Mouse (Mus musculus) heart, embryonic 10.5 days (tissue): ENCODE measurements around the gene Pbxip1. TPM values are rescaled to one million over a fixed set of nuclear protein-coding genes. Genes with fewer than 3 reads are reported as not detected.

Experiments
- DNase-seq: peaks from one replicate; pipeline ENCODE4 v3.0.0-alpha.2; 2017; ENCODE audit warnings: low spot score
- H3K27ac ChIP-seq: fragments of 300-500 bp; sonication (generic); 2 replicates; pipeline ENCODE4 v1.5.1; 2016; ENCODE audit warnings: mild to moderate bottlenecking
- H3K27me3 ChIP-seq: fragments of 300-500 bp; sonication (generic); 2 replicates; pipeline ENCODE4 v1.6.1; 2016; ENCODE audit warnings: mild to moderate bottlenecking; ENCODE audit not compliant: poor library complexity, insufficient read depth, severe bottlenecking
- H3K36me3 ChIP-seq: fragments of 300-500 bp; sonication (generic); 2 replicates; pipeline ENCODE4 v1.6.1; 2016; ENCODE audit warnings: mild to moderate bottlenecking, moderate library complexity
- H3K4me1 ChIP-seq: fragments of 300-500 bp; sonication (generic); 2 replicates; pipeline ENCODE4 v1.6.1; 2016; ENCODE audit warnings: mild to moderate bottlenecking
- H3K4me3 ChIP-seq: fragments of 300-500 bp; sonication (generic); 2 replicates; pipeline ENCODE4 v1.5.1; 2016; ENCODE audit warnings: mild to moderate bottlenecking, moderate library complexity
- H3K9me3 ChIP-seq: fragments of 300-500 bp; sonication (generic); 2 replicates; pipeline ENCODE4 v1.6.1; 2016; ENCODE audit warnings: mild to moderate bottlenecking, moderate library complexity
- WGBS: fragments of 180-500 bp; shearing (Covaris S2); methylation state at CpG from one replicate; pipeline ENCODE4 v1.1.7; 2016; 5-methylcytosine and 5-hydroxymethylcytosine counted together
- polyA plus RNA-seq: library from polyadenylated mRNA; unstranded; fragments of >200 nt; fragmentation: Nextera tagmentation; extraction: Ambion mirVana; gene quantifications from 2 replicates; pipeline ENCODE4 v1.2.1, GENCODE M21; 2016

The Pbxip1 gene
- polyA plus RNA-seq, 1 experiment from 2014 or later = 46.5 TPM

DNA sequence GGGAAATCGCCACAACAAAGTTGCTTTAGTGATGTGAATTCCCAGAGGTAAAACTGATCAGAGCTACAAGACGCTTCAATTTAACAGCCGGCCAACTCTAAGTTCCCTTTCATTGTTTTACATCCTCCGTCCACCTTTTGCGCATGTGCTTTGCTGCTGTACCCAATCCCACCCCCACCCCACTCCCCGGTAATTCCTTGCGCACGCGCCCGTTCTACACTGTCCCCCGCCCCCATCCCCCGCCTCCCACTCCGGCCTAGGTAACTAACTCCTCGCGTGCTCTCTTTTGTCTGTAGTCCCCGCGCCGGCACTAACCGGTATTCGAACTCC is 18.7 kb upstream of the Pbxip1 start:
- Histone ChIP-seq H3K4me1 (peaks cover 40% of the 10 kb centered on the region), H3K27me3 (no peaks in the 10 kb centered on the region), H3K27ac (peak overlapping the region; percentile 92), H3K9me3 (no peaks in the 10 kb centered on the region), H3K4me3 (peak overlapping the region; percentile 67), H3K36me3 (peaks cover 35% of the 10 kb centered on the region)
- no peak for DNase-seq
- WGBS = under 1% methylated on average over 20 of the region's 20 CpGs

DNA sequence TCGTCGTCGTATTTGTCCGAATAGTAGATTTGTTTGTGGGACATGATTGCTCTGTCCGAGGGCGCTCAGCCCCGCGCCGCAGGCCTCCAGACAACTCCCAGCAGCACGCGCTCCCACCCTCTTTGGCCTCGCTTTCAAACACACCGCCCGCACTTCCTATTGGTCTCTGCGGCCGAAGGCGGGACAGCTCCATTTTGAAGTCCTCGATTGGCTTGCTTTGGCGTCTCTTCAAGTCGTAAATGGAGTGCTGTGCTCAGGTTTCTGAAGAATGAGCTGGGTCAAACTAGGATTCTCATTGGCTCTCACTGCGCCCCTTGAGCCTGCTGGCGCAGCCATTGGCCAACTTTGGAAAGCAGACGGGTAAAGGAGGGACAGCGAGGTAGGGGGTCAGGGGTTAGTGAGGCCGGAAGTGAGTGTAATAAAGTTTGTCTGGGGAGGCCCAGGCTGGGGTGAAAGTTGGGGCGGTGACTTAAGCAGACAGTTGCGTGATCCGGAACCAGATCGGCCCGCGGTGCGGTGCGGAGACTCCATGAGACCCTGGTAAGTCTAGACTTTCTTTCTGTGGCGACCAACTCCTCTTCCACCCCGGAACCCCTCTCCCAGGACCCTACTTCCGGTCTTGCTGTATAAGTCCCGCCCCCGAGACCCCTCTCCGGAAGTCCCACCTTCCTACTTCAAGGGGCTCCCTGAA is 18.2 kb upstream of the Pbxip1 start, which contains the start of the genes Cks1b and Shc1:
TSS of gene Cks1b (minus strand) at position 214 of the 691 bp plus-strand sequence.
TSS of gene Shc1 (plus strand) at position 274 of the 691 bp plus-strand sequence.
- peak within 1 kb of the TSS; percentile 67 for H3K4me3 ChIP-seq
- H3K27me3 ChIP-seq = no peaks in the 10 kb centered on the region
- H3K9me3 ChIP-seq = no peaks in the 10 kb centered on the region
- peak within 1 kb of the TSS; percentile 92 for H3K27ac ChIP-seq
- 0% methylated on average over 39 of the region's 39 CpGs for WGBS
- peaks cover 35% of the 10 kb centered on the region for H3K36me3 ChIP-seq
- H3K4me1 ChIP-seq = peaks cover 45% of the 10 kb centered on the region
- peak; percentile 100 for DNase-seq

DNA sequence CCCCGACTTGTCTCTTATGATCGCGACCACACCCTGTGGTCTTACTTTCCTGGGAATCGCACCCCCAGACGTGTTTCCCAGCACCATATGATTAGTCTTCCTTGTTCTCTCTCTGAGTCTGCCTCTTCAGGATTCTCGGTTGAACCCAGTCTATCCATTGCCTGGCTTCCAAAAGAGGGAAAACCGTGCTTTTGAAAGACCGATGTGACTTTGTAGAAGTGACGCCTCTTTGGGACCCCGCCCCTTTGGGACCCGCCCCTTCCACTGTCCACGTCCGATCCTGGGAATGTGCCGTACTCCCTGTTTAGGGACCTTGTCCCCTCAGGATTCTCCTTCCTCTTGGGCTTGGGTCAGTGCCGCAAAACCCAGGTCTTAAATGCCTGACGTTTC is 17.6 kb upstream of the Pbxip1 start:
- under 1% methylated on average over 16 of the region's 16 CpGs for WGBS
- Histone ChIP-seq H3K27me3 (no peaks in the 10 kb centered on the region), H3K4me3 (peak overlapping the region; percentile 67), H3K27ac (peak overlapping the region; percentile 92), H3K9me3 (no peaks in the 10 kb centered on the region), H3K36me3 (peaks cover 37% of the 10 kb centered on the region), H3K4me1 (peaks cover 50% of the 10 kb centered on the region)
- DNase-seq = peak; percentile 92

DNA sequence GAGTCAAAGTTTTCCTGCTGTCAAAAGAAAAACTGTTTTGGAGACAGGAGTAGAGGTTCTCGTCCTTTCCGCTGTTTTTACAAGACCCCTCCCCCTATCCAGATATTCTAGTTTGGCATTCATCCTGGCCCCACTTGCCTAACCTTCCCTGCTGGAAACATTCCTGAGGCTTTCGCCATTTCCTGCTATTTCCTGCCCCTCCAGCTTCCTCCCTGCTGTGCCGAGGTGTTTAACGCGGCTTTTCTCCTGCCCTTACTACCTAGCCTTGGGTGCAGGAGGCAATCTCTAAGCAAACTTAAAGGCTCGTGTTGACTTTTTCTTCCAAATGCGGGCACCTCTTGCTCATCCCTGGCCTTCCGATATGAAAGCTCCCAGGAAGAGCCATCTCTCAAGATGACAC is 16.9 kb upstream of the Pbxip1 start:
- Histone ChIP-seq H3K4me3 (peak overlapping the region; percentile 67), H3K9me3 (no peaks in the 10 kb centered on the region), H3K27ac (peak overlapping the region; percentile 92), H3K36me3 (peaks cover 37% of the 10 kb centered on the region), H3K27me3 (no peaks in the 10 kb centered on the region), H3K4me1 (peaks cover 57% of the 10 kb centered on the region)
- WGBS = under 1% methylated on average over 9 of the region's 9 CpGs
- peak; percentile 85 for DNase-seq

DNA sequence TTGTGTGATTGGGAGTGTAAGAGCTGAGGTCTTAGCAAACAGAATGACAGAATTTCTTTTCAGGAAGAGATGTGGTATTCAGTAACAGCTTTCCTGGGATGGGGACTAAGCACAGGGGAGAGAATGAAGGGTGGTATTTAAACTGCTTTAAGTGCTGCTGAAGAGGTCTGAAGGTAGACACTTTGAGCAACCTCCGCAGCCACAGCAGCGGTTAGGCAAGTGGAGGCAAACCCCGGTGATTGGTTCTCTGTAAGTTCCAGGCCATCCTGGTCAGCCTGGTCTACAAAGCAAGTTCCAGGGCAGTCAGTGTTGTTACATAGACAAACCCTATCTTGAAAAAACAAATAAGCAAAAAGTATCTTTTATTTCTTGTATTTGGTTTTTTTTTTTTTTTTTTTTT is 16.5 kb upstream of the Pbxip1 start:
- Histone ChIP-seq H3K27me3 (no peaks in the 10 kb centered on the region), H3K4me3 (peak overlapping the region; percentile 67), H3K4me1 (peaks cover 61% of the 10 kb centered on the region), H3K36me3 (peaks cover 37% of the 10 kb centered on the region), H3K9me3 (no peaks in the 10 kb centered on the region), H3K27ac (peak overlapping the region; percentile 92)
- WGBS = 11% methylated on average over 3 of the region's 3 CpGs
- DNase-seq = no peak

DNA sequence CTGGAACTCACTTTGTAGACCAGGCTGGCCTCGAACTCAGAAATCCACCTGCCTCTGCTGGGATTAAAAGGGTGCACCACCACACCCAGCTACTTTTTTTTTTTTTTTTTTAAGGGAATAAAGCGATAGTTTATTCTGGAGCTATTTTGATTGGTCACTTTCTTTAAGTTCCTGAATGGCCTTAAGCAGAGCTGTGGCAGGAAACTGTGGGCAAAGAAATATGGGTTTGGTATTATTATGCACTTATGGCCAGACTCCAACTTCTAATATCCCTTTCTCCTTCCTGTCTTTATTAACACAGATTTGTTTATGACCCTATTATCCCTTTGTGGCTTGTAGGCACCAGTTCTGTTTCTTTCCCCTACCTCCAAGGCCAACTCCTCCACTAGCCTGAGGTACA is 16.1 kb upstream of the Pbxip1 start:
- Histone ChIP-seq H3K9me3 (no peaks in the 10 kb centered on the region), H3K36me3 (peaks cover 37% of the 10 kb centered on the region), H3K4me1 (peaks cover 61% of the 10 kb centered on the region), H3K27me3 (no peaks in the 10 kb centered on the region), H3K27ac (peak overlapping the region; percentile 87), H3K4me3 (peak overlapping the region; percentile 64)
- no peak for DNase-seq
- 50% methylated on average over 2 of the region's 2 CpGs for WGBS

DNA sequence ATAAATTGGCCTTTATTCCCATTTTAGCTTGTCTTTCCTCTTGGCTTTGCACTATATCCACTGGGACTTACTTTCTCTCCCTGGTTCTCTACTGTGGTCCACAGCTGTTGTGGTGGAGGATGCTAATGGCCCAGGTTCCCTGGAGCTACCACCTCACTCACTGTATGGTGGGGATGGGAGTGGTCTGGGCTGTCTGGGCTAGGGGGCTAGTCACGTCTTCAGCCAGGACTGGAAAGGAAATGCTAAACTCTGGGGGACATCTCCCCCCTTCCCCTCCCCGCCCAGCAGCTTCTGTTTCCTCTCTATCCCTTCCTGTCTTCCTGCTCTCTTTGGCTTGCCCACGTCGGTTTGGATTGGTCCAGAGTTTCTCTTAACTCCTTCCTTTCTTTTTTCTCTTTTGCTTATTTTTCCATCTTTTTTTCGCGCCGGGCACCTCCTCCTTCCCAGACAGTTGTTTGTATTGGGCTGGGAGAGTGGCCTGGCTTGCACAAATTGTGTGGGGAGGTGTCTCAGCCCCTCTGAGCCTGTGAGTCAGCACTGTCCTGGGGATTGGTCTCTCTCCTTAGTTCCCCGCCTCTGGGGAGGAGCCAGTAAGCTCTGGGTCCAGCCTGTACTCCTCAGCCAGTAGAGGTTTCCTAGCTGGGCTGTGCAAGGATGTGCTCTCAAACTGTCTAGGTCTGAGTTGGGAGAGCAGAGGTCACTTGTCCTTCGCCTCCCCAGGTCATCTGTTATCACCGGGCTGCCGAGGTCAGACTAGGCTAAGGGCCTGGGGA is 15.3 kb upstream of the Pbxip1 start:
- peak; percentile 95 for DNase-seq
- 2% methylated on average over 11 of the region's 11 CpGs for WGBS
- H3K27me3 ChIP-seq = no peaks in the 10 kb centered on the region
- H3K4me1 ChIP-seq = peaks cover 61% of the 10 kb centered on the region
- peaks cover 35% of the 10 kb centered on the region for H3K36me3 ChIP-seq
- peak overlapping the region; percentile 64 for H3K4me3 ChIP-seq
- peak overlapping the region; percentile 87 for H3K27ac ChIP-seq
- no peaks in the 10 kb centered on the region for H3K9me3 ChIP-seq

DNA sequence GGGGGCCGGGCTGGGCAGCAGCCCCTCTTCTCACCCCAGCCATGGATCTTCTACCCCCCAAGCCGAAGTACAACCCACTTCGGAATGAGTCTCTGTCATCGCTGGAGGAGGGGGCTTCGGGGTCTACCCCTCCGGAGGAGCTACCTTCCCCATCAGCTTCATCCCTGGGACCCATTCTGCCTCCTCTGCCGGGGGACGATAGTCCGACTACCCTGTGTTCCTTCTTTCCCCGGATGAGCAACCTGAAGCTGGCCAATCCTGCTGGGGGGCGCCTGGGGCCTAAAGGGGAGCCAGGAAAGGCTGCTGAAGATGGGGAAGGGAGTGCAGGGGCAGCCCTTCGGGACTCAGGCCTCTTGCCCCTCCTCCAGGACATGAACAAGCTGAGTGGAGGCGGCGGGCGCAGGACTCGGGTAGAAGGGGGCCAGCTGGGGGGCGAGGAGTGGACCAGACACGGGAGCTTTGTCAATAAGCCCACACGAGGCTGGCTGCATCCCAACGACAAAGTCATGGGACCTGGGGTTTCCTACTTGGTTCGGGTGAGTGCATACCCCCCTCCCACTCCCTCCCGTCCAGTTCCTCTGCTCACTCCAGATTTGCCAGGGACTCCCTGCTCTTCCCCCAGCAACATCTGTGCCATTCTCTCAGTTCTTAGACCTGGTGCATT is 14.6 kb upstream of the Pbxip1 start:
- Histone ChIP-seq H3K9me3 (no peaks in the 10 kb centered on the region), H3K27ac (peak overlapping the region; percentile 87), H3K4me1 (peaks cover 55% of the 10 kb centered on the region), H3K36me3 (peaks cover 39% of the 10 kb centered on the region), H3K4me3 (peak overlapping the region; percentile 64), H3K27me3 (no peaks in the 10 kb centered on the region)
- 3% methylated on average over 21 of the region's 22 CpGs for WGBS
- DNase-seq = no peak

DNA sequence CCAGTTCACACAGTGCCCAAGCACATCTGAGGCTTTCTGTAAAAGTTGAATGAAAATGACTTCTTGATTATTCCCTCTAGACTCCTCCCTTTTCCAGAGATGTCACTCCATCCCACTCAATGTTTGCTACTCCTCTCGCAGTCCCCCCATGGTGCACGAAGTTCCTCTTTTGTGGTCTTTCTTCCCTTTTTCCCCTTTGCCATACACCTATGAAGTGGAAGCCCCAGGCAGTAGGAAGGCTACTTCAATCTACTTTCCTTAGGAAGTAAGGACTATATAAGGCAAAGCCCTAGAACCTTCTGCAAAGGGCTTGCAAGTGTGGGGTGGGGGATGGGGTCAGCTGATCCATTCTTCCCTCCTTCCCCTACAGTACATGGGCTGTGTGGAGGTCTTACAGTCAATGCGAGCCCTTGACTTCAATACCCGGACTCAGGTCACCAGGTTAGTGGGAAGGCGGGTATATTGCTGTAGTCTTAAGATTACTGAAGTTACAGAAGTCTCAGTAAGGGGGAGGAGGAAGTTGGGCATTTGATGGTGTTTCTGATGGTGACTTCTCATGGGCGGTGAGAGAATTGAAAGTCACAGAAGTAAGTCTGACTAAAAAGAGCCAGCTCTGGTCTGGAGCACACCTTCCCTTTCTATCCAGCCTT is 13.8 kb upstream of the Pbxip1 start:
- no peaks in the 10 kb centered on the region for H3K9me3 ChIP-seq
- DNase-seq = no peak
- H3K4me1 ChIP-seq = peaks cover 55% of the 10 kb centered on the region
- peak overlapping the region; percentile 87; the same call in 1 of the 2 replicates for H3K27ac ChIP-seq
- WGBS = 66% methylated on average over 6 of the region's 6 CpGs
- H3K36me3 ChIP-seq = peaks cover 47% of the 10 kb centered on the region
- H3K4me3 ChIP-seq = peak overlapping the region; percentile 64
- no peaks in the 10 kb centered on the region for H3K27me3 ChIP-seq

DNA sequence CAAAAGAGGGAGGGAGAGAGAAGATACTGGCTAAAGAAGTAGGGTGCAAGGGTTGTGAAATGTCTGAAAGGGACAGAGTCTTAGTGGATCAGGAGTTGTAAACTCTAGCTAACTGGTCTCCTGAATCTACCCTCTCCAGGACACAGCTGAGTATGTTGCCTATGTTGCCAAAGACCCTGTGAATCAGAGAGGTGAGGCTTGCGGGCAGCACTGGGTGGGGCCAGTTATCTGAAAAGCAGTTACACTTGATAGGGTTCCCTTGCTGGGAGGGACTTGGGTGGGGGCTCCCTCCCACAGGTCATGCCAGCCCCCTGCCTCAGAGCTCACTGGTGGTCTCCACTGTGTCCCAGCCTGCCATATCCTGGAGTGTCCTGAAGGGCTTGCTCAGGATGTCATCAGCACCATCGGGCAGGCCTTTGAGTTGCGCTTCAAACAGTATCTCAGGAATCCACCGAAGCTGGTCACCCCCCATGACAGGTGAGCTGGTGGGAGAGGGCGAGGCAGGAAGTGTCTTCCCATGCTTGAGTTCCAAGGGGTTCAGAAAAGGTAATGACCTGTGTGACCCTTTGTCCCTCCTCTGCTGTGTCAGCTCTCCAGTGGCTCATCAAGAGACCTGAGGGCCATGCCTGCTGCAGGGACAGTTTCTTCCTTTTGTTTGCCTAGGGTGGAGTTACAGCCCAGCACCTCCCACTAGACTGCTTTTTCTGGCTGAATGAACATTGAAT is 11.9 kb upstream of the Pbxip1 start:
- 83% methylated on average over 5 of the region's 5 CpGs for WGBS
- Histone ChIP-seq H3K27ac (no peak overlapping the region), H3K4me3 (no peak overlapping the region), H3K36me3 (peaks cover 59% of the 10 kb centered on the region), H3K4me1 (peaks cover 52% of the 10 kb centered on the region), H3K9me3 (no peaks in the 10 kb centered on the region), H3K27me3 (no peaks in the 10 kb centered on the region)
- DNase-seq = no peak

DNA sequence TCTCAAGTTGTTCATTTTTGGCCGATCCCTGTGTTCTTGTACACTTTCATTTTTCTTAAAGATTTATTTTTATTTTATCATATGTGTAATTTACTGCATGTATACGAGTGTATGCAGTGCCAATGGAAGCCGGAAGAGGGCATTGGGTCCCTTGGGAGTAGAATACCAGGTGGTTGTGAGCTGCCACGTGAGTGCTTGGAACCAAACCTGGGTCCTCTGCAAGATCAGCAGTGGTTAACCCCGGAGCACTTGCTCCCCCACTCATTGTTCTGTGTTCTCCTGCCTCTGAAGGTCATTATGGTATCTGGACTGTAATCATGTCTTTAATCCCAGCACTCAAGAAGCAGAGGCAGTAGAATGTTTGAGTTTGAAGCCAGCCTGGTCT is 11.4 kb upstream of the Pbxip1 start:
- Histone ChIP-seq H3K9me3 (no peaks in the 10 kb centered on the region), H3K27ac (no peak overlapping the region), H3K4me3 (no peak overlapping the region), H3K4me1 (peaks cover 46% of the 10 kb centered on the region), H3K36me3 (peaks cover 59% of the 10 kb centered on the region), H3K27me3 (no peaks in the 10 kb centered on the region)
- no peak for DNase-seq
- 86% methylated on average over 5 of the region's 5 CpGs for WGBS

DNA sequence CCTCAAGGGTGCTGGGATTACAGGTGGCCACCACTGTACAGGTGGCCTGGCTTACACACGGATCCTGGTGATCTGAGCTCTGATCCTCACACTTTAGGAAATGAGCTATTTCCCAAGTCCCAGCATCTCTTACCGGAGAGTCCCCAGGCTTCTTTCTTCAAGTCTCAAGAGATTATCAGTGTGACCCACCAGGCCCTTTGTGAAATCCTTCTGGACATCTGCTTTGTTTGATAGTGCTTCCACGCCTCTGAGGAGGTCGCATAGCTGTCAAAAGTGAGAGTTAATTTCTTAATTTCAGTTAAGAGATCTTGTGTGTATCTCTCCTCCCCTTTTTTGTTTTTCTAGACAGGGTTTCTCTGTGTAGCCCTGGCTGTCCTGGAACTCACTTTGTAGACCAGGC is 10.6 kb upstream of the Pbxip1 start:
- DNase-seq = no peak
- Histone ChIP-seq H3K4me3 (no peak overlapping the region), H3K36me3 (peaks cover 59% of the 10 kb centered on the region), H3K27ac (0 out of 2 replicates have a peak overlapping the region, but pooled peaks have one; percentile 2), H3K9me3 (no peaks in the 10 kb centered on the region), H3K27me3 (no peaks in the 10 kb centered on the region), H3K4me1 (peaks cover 42% of the 10 kb centered on the region)
- WGBS = 80% methylated on average over 4 of the region's 4 CpGs
